Mouse (Mus musculus) lung, postnatal 14 days (tissue): Measurements from ENCODE around the gene G530012D18Rik.
"Not testable (repeated sequence)": the region's sequence is repeated elsewhere in the genome, so short reads cannot be mapped to it uniquely, and the experiment has no call there.

Experiments used
- DNase-seq: peaks from one replicate; pipeline ENCODE4 v3.0.0; 2021

Gene G530012D18Rik

DNA sequence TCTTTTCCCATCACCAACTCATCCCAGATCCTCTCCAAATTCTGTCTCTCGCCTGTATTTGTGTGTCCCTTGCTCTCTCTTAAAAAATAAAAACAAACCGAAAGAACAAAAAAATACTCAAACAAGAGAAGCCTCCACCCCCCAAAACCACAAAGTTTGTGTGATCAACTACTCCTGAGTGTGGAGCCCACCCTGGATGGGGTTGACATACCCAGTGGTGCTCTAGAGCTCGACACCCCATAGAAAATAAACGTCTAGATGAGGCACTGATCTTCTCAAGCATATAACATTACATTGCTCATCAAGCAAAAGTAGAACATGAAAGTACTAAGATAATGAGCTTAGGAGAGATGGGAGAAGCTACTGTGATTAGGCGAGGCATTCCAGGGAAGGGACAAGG, 41.7 kb downstream of the G530012D18Rik start:
- not testable (repeated sequence) for DNase-seq

DNA sequence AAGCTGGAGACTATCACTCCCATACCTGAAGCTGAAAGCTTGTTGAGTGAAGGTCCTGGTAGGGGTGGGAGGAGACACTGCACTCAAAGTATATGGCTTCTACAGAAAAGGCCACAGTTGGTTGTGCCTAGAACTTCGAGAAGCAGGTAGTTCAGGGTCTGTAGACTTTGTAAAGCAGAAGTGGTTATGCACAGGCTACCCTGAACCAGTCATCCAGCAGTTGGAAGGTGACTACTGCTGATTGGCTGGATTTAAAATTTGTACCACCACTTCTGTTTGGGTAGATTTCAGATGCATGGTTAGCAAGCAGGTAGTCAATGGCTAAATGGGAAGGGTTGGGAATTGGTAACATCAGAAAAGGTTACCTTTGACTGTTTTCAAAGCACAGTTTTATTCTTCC, 43.2 kb downstream of the G530012D18Rik start:
- not testable (repeated sequence) for DNase-seq
